Mouse (Mus musculus): Measurements from ENCODE around the gene Pgc. TPM values are rescaled to one million over a fixed set of nuclear protein-coding genes. Genes with fewer than 3 reads are reported as not detected.

Gene Pgc
- polyA plus RNA-seq, 1 experiment from 2014 or later: not detected

DNA sequence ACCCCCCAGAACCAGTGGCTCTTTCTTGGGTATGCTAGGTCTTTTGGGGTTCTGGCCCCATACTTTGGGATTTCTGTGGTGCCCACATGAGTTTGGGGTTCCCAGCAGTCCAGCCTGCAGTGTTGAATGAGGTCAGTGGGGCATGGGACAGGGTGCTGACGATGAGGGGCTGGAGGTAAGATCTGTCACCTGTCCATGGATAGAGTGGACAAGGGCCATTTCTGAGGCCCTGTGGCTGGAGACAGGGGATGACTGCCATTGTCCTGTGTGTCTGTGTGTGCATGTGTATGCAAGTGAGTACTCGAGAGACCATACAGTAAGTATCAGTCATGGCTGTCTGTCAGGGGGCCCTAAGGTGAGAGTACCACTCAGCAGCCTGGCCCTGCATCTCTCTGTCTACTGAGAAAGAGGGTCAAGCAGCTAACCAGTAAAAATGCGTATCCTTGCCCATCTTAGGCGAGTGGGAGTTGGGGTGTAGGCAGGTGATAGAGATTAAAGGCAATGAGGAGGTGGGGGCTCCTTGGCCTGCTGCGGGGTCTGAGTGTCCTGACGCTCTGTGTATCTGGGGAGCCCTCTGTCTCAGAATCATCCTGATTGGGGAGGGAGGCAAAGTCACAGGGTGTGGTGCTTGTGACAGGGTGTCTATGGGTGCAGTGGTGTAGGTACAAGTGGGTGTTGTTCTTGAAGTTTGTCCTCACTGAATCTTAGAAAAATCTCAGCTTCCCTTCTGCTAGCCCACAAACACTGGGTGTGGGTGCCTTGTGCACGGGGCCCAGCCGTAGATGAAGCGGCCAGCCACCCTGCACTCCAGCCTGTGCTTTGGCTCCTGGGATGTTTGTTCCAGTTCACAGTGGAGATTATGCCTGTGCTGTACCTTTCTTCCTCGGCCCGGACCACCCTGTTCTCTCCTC lies 43.0 kb downstream of the Pgc start:
- H3K27me3 ChIP-seq (replicated peaks): no peaks in the 10 kb centered on the region
- H3K9ac ChIP-seq (replicated peaks): no peak overlapping the region
- no peaks in the 10 kb centered on the region for H3K4me1 ChIP-seq
- no peak for ATAC-seq (ENCODE audit: low FRiP score)
- H3K36me3 ChIP-seq: no peaks in the 10 kb centered on the region
- H3K4me2 ChIP-seq: no peak overlapping the region
- no peak overlapping the region for H3K4me3 ChIP-seq (replicated peaks)
- 85% methylated on average over 11 of the region's 11 CpGs for WGBS
- H3K9me3 ChIP-seq (replicated peaks): 0 out of 2 replicates have a peak, but pooled peaks cover 4% of the 10 kb centered on the region
- no peak overlapping the region for H3K27ac ChIP-seq (replicated peaks)

DNA sequence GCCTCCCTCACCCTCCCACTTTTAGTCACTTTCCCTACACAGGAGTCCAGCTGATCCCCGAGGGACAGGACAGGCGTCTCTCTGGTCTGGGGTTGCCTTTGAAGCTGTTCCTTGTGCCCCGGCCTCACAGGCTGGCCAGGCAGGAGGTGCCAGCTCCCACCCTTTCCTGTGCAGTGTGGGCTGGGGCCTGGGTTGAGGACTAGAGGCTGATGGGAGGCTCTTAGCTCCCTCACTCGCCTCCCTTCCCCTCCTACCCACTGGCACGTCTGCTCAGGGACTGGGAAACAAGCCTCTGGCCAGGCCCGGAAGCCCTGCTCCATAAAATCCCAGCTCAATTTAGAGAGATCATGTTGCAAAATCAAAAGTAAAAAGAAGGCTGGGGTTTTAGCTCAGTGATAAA lies 47.0 kb downstream of the Pgc start:
- ATAC-seq (ENCODE audit: low FRiP score): no peak

DNA sequence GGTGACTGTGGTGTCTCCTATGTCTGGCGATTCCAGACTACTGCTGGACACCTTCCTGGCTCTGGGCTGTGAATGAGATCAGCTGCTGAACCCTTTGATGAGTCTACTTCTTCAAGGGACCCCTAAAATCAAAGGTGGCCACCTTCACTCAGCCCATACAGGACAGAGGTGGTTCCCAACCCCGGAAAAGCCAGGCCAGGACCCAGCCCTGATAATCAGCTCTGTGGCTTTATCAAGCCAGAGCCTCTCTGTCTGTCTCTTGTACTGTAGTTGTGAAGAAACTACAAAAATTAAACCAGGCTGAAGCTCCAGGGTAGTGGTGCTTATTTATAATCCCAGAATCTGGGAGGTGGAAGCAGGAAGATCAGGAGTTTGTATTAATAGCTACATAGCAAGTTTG lies 50.5 kb downstream of the Pgc start:
- Histone ChIP-seq H3K4me1 (no peaks in the 10 kb centered on the region), H3K27me3 (replicated peaks) (no peaks in the 10 kb centered on the region), H3K9me3 (replicated peaks) (0 out of 2 replicates have a peak, but pooled peaks cover 4% of the 10 kb centered on the region), H3K4me3 (replicated peaks) (no peak overlapping the region), H3K9ac (replicated peaks) (no peak overlapping the region), H3K36me3 (no peaks in the 10 kb centered on the region), H3K4me2 (no peak overlapping the region), H3K27ac (replicated peaks) (no peak overlapping the region)
- 74% methylated on average over 2 of the region's 2 CpGs for WGBS
- no peak for ATAC-seq (ENCODE audit: low FRiP score)

More for the DNA sequence above, 47.0 kb downstream of the Pgc start:
- Histone ChIP-seq H3K4me2 (no peak overlapping the region), H3K27ac (replicated peaks) (no peak overlapping the region), H3K27me3 (replicated peaks) (no peaks in the 10 kb centered on the region), H3K4me1 (no peaks in the 10 kb centered on the region), H3K9ac (replicated peaks) (no peak overlapping the region), H3K4me3 (replicated peaks) (no peak overlapping the region), H3K9me3 (replicated peaks) (0 out of 2 replicates have a peak, but pooled peaks cover 4% of the 10 kb centered on the region), H3K36me3 (no peaks in the 10 kb centered on the region)
- 55% methylated on average over 6 of the region's 6 CpGs for WGBS

DNA sequence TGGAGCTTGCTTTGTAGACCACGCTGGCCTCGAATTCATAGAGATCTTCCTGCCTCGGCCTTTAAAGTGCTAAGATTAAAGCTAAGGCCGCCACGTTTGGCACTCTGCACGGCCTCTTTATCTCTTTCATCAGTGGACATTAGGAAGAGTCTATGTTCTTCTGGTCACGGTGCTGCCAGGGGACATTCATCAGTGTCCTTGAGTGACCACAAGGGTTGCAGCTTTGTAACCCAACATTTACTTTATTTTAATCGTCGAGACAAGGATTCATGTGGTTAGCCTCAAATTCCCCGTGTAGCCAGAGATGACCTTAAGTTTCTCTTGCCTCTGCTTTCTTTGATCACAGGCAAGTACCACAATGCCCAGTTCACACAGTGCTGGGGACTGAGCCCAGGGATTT lies 53.8 kb downstream of the Pgc start:
- Histone ChIP-seq H3K9me3 (replicated peaks) (no peaks in the 10 kb centered on the region), H3K27ac (replicated peaks) (no peak overlapping the region), H3K4me2 (no peak overlapping the region), H3K4me1 (no peaks in the 10 kb centered on the region), H3K4me3 (replicated peaks) (no peak overlapping the region), H3K27me3 (replicated peaks) (no peaks in the 10 kb centered on the region), H3K9ac (replicated peaks) (no peak overlapping the region), H3K36me3 (no peaks in the 10 kb centered on the region)
- 86% methylated on average over 10 of the region's 10 CpGs for WGBS
- no peak for ATAC-seq (ENCODE audit: low FRiP score)

GRCm38 (mm10) chr17:47782486-47782885 lies 55.8 kb downstream of the Pgc start:
- H3K36me3 ChIP-seq: no peaks in the 10 kb centered on the region
- no peak overlapping the region for H3K27ac ChIP-seq (replicated peaks)
- H3K4me1 ChIP-seq: no peaks in the 10 kb centered on the region
- H3K9ac ChIP-seq (replicated peaks): no peak overlapping the region
- H3K4me2 ChIP-seq: no peak overlapping the region
- ATAC-seq (ENCODE audit: low FRiP score): no peak
- no peaks in the 10 kb centered on the region for H3K9me3 ChIP-seq (replicated peaks)
- H3K27me3 ChIP-seq (replicated peaks): peaks cover 8% of the 10 kb centered on the region; the same call in 1 of the 2 replicates
- WGBS: 75% methylated on average over 3 of the region's 3 CpGs
- no peak overlapping the region for H3K4me3 ChIP-seq (replicated peaks)

DNA sequence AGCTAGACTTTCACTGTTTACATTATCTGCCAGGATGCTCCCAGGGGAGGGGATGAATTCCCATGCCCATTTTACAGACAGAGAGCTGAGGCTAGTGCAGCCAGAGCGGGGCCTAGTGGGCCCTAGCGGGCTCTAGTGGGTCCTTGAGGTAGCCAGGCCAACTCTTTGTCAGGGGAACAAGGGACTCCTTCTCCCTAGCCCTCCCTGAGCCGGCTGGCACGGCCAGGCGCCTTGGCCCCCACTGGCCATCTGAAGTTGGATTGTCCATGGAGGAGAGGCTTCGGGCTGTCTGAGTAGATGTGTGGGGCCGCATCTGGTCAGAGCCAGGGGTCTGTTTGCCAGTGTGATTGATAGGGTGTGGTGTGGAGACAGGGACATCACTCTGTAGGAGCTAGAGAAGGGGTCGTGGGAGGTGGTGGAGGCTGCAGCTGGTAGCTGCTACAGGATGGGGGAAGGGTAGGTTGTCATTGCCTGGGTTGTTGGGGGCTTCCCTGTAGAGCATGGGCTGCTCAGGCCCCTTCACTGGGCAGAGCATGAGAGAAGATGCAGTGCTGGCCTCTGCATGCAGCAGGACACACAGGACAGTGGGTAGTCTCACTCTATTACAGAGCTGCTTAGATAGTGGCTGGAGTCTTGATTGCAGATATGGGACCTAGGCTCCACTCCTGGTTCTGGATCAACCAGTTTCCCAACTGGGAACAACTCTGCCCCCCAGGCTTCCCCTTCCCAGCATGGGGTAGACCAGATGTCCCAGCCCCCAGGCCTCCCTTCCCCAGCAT lies 57.0 kb downstream of the Pgc start:
- Histone ChIP-seq H3K4me2 (no peak overlapping the region), H3K27ac (replicated peaks) (no peak overlapping the region), H3K27me3 (replicated peaks) (peaks cover 8% of the 10 kb centered on the region; the same call in 1 of the 2 replicates), H3K4me3 (replicated peaks) (no peak overlapping the region), H3K4me1 (no peaks in the 10 kb centered on the region), H3K36me3 (no peaks in the 10 kb centered on the region), H3K9ac (replicated peaks) (no peak overlapping the region), H3K9me3 (replicated peaks) (no peaks in the 10 kb centered on the region)
- ATAC-seq (ENCODE audit: low FRiP score): no peak
- 84% methylated on average over 8 of the region's 8 CpGs for WGBS

Other genes starting within 250 kb of the Pgc start
- gene Taf8, start 224.6 kb upstream of the Pgc start, polyA plus RNA-seq (2015; fragmentation: Nextera tagmentation; extraction: Ambion mirVana): 19.5 and 21.5 TPM in 2 replicates
- 76.5 and 139 TPM in 2 replicates for gene Ccnd3, start 221.8 kb upstream of the Pgc start, polyA plus RNA-seq (2015; fragmentation: Nextera tagmentation; extraction: Ambion mirVana)
- 34.7 and 37.1 TPM in 2 replicates for gene Bysl, start 115.3 kb upstream of the Pgc start, polyA plus RNA-seq (2015; fragmentation: Nextera tagmentation; extraction: Ambion mirVana)
- gene Med20, start 115.3 kb upstream of the Pgc start, polyA plus RNA-seq (2015; fragmentation: Nextera tagmentation; extraction: Ambion mirVana): 36.9 and 39.8 TPM in 2 replicates
- gene Gm20517, start 115.3 kb upstream of the Pgc start, polyA plus RNA-seq (2015; fragmentation: Nextera tagmentation; extraction: Ambion mirVana): 2.5 and 2.9 TPM in 2 replicates
- 6.1 and 6.8 TPM in 2 replicates for gene Usp49, start 96.2 kb upstream of the Pgc start, polyA plus RNA-seq (2015; fragmentation: Nextera tagmentation; extraction: Ambion mirVana)
- gene Tomm6, start 38.5 kb upstream of the Pgc start, polyA plus RNA-seq (2015; fragmentation: Nextera tagmentation; extraction: Ambion mirVana): 301 and 304 TPM in 2 replicates
- gene Frs3, start 37.8 kb upstream of the Pgc start, polyA plus RNA-seq (2015; fragmentation: Nextera tagmentation; extraction: Ambion mirVana): 52.5 and 60.6 TPM in 2 replicates
- gene Gm21981, start 32.4 kb upstream of the Pgc start, polyA plus RNA-seq (2015; fragmentation: Nextera tagmentation; extraction: Ambion mirVana): 1.5 and 1.6 TPM in 2 replicates
- 1.1 and 2.6 TPM in 2 replicates for gene Prickle4, start 32.1 kb upstream of the Pgc start, polyA plus RNA-seq (2015; fragmentation: Nextera tagmentation; extraction: Ambion mirVana)
- 3.7 and 5.5 TPM in 2 replicates for gene Tfeb, start 10.2 kb downstream of the Pgc start, polyA plus RNA-seq (2015; fragmentation: Nextera tagmentation; extraction: Ambion mirVana)
- 3.3 and 4.4 TPM in 2 replicates for gene Mdfi, start 107.8 kb downstream of the Pgc start, polyA plus RNA-seq (2015; fragmentation: Nextera tagmentation; extraction: Ambion mirVana)
- gene Foxp4, start 197.8 kb downstream of the Pgc start, polyA plus RNA-seq (2015; fragmentation: Nextera tagmentation; extraction: Ambion mirVana): 30.3 and 31.9 TPM in 2 replicates